Mouse (Mus musculus) heart, adult 11 months (tissue): Measurements from ENCODE around the gene Lypd4.
A peak's percentile ranks its signal among the peaks of the same experiment; 100 is the strongest.
"Not testable (repeated sequence)": the region's sequence is repeated elsewhere in the genome, so short reads cannot be mapped to it uniquely, and the experiment has no call there.

ENCODE experiments used
- DNase-seq: peaks from one replicate; pipeline ENCODE4 v3.0.0; 2022

Gene Lypd4

GRCm38 (mm10) chr7:24869532-24870165 is at the start of gene Lypd4, which contains the start of gene Dmrtc2:
Lypd4 (minus strand) TSS chr7:24869941.
Dmrtc2 (plus strand) TSS chr7:24870057.
- no peak for DNase-seq

- no peak for DNase-seq
Observed at GRCm38 (mm10) chr7:24918763-24919323, 49.1 kb upstream of the Lypd4 start.

- DNase-seq: no peak
Observed at GRCm38 (mm10) chr7:24912480-24912879, 42.7 kb upstream of the Lypd4 start.

GRCm38 (mm10) chr7:24907211-24907748 is 37.5 kb upstream of the Lypd4 start:
- peak; percentile 93 for DNase-seq

- DNase-seq: no peak
Observed at GRCm38 (mm10) chr7:24906551-24906950, 36.8 kb upstream of the Lypd4 start.

- DNase-seq: peak; percentile 94
Observed at GRCm38 (mm10) chr7:24904936-24905335, 35.2 kb upstream of the Lypd4 start.

GRCm38 (mm10) chr7:24904070-24904483 is 34.3 kb upstream of the Lypd4 start:
- DNase-seq: peak; percentile 100

- DNase-seq: no peak
Observed at GRCm38 (mm10) chr7:24903444-24903825, 33.7 kb upstream of the Lypd4 start.

- peak; percentile 98 for DNase-seq
Observed at GRCm38 (mm10) chr7:24902630-24903443, 33.1 kb upstream of the Lypd4 start, which contains the start of gene Arhgef1. Arhgef1 (plus strand) TSS chr7:24902912.

GRCm38 (mm10) chr7:24902264-24902629 is 32.5 kb upstream of the Lypd4 start:
- DNase-seq: no peak

GRCm38 (mm10) chr7:24901842-24902241 is 32.1 kb upstream of the Lypd4 start:
- DNase-seq: peak; percentile 95

- no peak for DNase-seq
Observed at GRCm38 (mm10) chr7:24901114-24901513, 31.4 kb upstream of the Lypd4 start.

GRCm38 (mm10) chr7:24897959-24898358 is 28.2 kb upstream of the Lypd4 start:
- DNase-seq: no peak

- peak; percentile 92 for DNase-seq
Observed at GRCm38 (mm10) chr7:24897224-24897623, 27.5 kb upstream of the Lypd4 start, which contains the start of gene Cd79a. Cd79a (plus strand) TSS chr7:24897381.

- DNase-seq: peak; percentile 63
Observed at GRCm38 (mm10) chr7:24896269-24896668, 26.5 kb upstream of the Lypd4 start.

GRCm38 (mm10) chr7:24895749-24896148 is 26.0 kb upstream of the Lypd4 start:
- DNase-seq: not testable (repeated sequence)

GRCm38 (mm10) chr7:24892125-24892583 is 22.4 kb upstream of the Lypd4 start:
- peak; percentile 82 for DNase-seq

- peak; percentile 75 for DNase-seq
Observed at GRCm38 (mm10) chr7:24891241-24892124, 21.7 kb upstream of the Lypd4 start.

GRCm38 (mm10) chr7:24890281-24891216 is 20.8 kb upstream of the Lypd4 start:
- DNase-seq: peak; percentile 94

- peak; percentile 79 for DNase-seq
Observed at GRCm38 (mm10) chr7:24889431-24890220, 19.9 kb upstream of the Lypd4 start.
